Mouse (Mus musculus) lung, postnatal 0 days (tissue): ENCODE measurements at regions not wholly inside any gene's neighbourhood (a gene's known extent, or its start where the extent isn't known, plus 50 kb on each side); places are given as distances from the start of the nearest gene placed in this dataset.

Experiments
- ATAC-seq: fragments of 200-750 bp; cut with Nextera tagmentation; 2 replicates; pipeline ENCODE4 v1.8.0; 2017; ENCODE audit warnings: moderate library complexity
- DNase-seq: peaks from one replicate; pipeline ENCODE4 v3.0.0-alpha.2; 2016; ENCODE audit warnings: low spot score
- H3K27ac ChIP-seq: fragments of 300-500 bp; sonication (generic); 2 replicates; pipeline ENCODE4 v1.5.1; 2014; ENCODE audit warnings: antibody characterized with exemption, mild to moderate bottlenecking, low read length, mixed read lengths
- H3K27me3 ChIP-seq: fragments of 300-500 bp; sonication (generic); replicated peaks from 2 replicates; pipeline ENCODE4 v1.6.1; 2014; ENCODE audit warnings: low read length, mixed read lengths; ENCODE audit not compliant: insufficient read depth
- H3K36me3 ChIP-seq: fragments of 300-500 bp; sonication (generic); 2 replicates; pipeline ENCODE4 v1.6.1; 2014; ENCODE audit warnings: low read length, mixed read lengths; ENCODE audit not compliant: insufficient read depth
- H3K4me1 ChIP-seq: fragments of 300-500 bp; sonication (generic); 2 replicates; pipeline ENCODE4 v1.6.1; 2014; ENCODE audit warnings: antibody characterized with exemption, low read depth, low read length, mixed read lengths; ENCODE audit not compliant: insufficient read depth
- H3K4me2 ChIP-seq: fragments of 300-500 bp; sonication (generic); replicated peaks from 2 replicates; pipeline ENCODE4 v1.6.1; 2014; ENCODE audit warnings: low read depth, mild to moderate bottlenecking, low read length, moderate library complexity, mixed read lengths
- H3K4me3 ChIP-seq: fragments of 300-500 bp; sonication (generic); 2 replicates; pipeline ENCODE4 v1.5.1; 2014; ENCODE audit warnings: low read depth, low read length
- H3K9ac ChIP-seq: fragments of 300-500 bp; sonication (generic); replicated peaks from 2 replicates; pipeline ENCODE4 v1.6.1; 2014; ENCODE audit warnings: low read depth, mild to moderate bottlenecking
- H3K9me3 ChIP-seq: fragments of 300-500 bp; sonication (generic); 2 replicates; pipeline ENCODE4 v1.6.1; 2016; ENCODE audit warnings: low read length, mixed read lengths
- CTCF ChIP-seq: IDR thresholded peaks from 2 replicates; pipeline ENCODE4 v1.5.1; 2016; ENCODE audit warnings: antibody characterized with exemption, mild to moderate bottlenecking
- EP300 ChIP-seq: IDR thresholded peaks from 2 replicates; pipeline ENCODE4 v1.6.1; 2016; ENCODE audit warnings: antibody characterized with exemption, mild to moderate bottlenecking, control low read depth
- WGBS: fragments of 180-500 bp; shearing (Covaris S2); extraction: QIAGEN DNeasy Blood & Tissue Kit; methylation state at CpG from one replicate; pipeline ENCODE4 v1.1.7; 2014; 5-methylcytosine and 5-hydroxymethylcytosine counted together

- Histone ChIP-seq H3K36me3 (no peaks in the 10 kb centered on the region), H3K4me3 (no peak overlapping the region), H3K27ac (no peak overlapping the region), H3K9me3 (no peaks in the 10 kb centered on the region), H3K4me2 (no peak overlapping the region), H3K27me3 (no peaks in the 10 kb centered on the region), H3K9ac (no peak overlapping the region), H3K4me1 (no peaks in the 10 kb centered on the region)
- ATAC-seq (no peak), DNase-seq (no peak)
- no peak for TF ChIP-seq CTCF
- TF ChIP-seq EP300: no peak
- WGBS: 64% methylated on average over 3 of the region's 3 CpGs
These were observed 467.6 kb downstream of the Ppargc1a start for GRCm38 (mm10) chr5:51099902-51100301.

GRCm38 (mm10) chr5:51072674-51073468, 494.7 kb downstream of the Ppargc1a start:
- TF ChIP-seq CTCF (no peak), EP300 (peak; percentile 48)
- ATAC-seq: peak; percentile 91
- 43% methylated on average over 8 of the region's 8 CpGs for WGBS

GRCm38 (mm10) chr5:51072146-51072545, 495.4 kb downstream of the Ppargc1a start:
- no peaks in the 10 kb centered on the region for H3K4me1 ChIP-seq
- no peak overlapping the region for H3K9ac ChIP-seq
- no peaks in the 10 kb centered on the region for H3K36me3 ChIP-seq
- WGBS: 52% methylated on average over 2 of the region's 2 CpGs
- H3K4me3 ChIP-seq: no peak overlapping the region
- H3K4me2 ChIP-seq: no peak overlapping the region
- no peak for TF ChIP-seq EP300
- no peak for TF ChIP-seq CTCF
- H3K27me3 ChIP-seq: no peaks in the 10 kb centered on the region
- ATAC-seq: peak; percentile 70
- no peaks in the 10 kb centered on the region for H3K9me3 ChIP-seq
- no peak overlapping the region for H3K27ac ChIP-seq
- peak; percentile 67 for DNase-seq

More at GRCm38 (mm10) chr5:51072674-51073468, 494.7 kb downstream of the Ppargc1a start:
- no peak overlapping the region for H3K4me2 ChIP-seq
- H3K9me3 ChIP-seq: no peaks in the 10 kb centered on the region
- no peak overlapping the region for H3K9ac ChIP-seq
- no peaks in the 10 kb centered on the region for H3K27me3 ChIP-seq
- no peak overlapping the region for H3K4me3 ChIP-seq
- no peaks in the 10 kb centered on the region for H3K36me3 ChIP-seq
- DNase-seq: peak; percentile 79
- H3K27ac ChIP-seq: no peak overlapping the region
- no peaks in the 10 kb centered on the region for H3K4me1 ChIP-seq

- Histone ChIP-seq H3K4me3 (no peak overlapping the region), H3K4me2 (no peak overlapping the region), H3K9ac (no peak overlapping the region), H3K27me3 (no peaks in the 10 kb centered on the region), H3K36me3 (no peaks in the 10 kb centered on the region), H3K4me1 (no peaks in the 10 kb centered on the region), H3K9me3 (no peaks in the 10 kb centered on the region), H3K27ac (no peak overlapping the region)
- WGBS: 32% methylated on average over 1 of the region's 1 CpGs
- no peak for TF ChIP-seq EP300
- no peak for TF ChIP-seq CTCF
- ATAC-seq (no peak), DNase-seq (no peak)
These were observed 497.9 kb downstream of the Ppargc1a start for GRCm38 (mm10) chr5:51069668-51070067.

GRCm38 (mm10) chr5:51045872-51046271, 521.7 kb downstream of the Ppargc1a start:
- Histone ChIP-seq H3K9ac (no peak overlapping the region), H3K36me3 (no peaks in the 10 kb centered on the region), H3K27ac (no peak overlapping the region), H3K4me1 (no peaks in the 10 kb centered on the region), H3K4me2 (no peak overlapping the region), H3K27me3 (no peaks in the 10 kb centered on the region), H3K4me3 (no peak overlapping the region), H3K9me3 (no peaks in the 10 kb centered on the region)
- no peak for DNase-seq
- no peak for ATAC-seq
- WGBS: 66% methylated on average over 2 of the region's 2 CpGs
- no peak for TF ChIP-seq EP300
- TF ChIP-seq CTCF: no peak

- no peaks in the 10 kb centered on the region for H3K4me1 ChIP-seq
- no peaks in the 10 kb centered on the region for H3K9me3 ChIP-seq
- no peaks in the 10 kb centered on the region for H3K27me3 ChIP-seq
- no peak overlapping the region for H3K9ac ChIP-seq
- 69% methylated on average over 6 of the region's 6 CpGs for WGBS
- no peak for ATAC-seq
- H3K4me2 ChIP-seq: no peak overlapping the region
- no peak overlapping the region for H3K27ac ChIP-seq
- H3K36me3 ChIP-seq: no peaks in the 10 kb centered on the region
- no peak overlapping the region for H3K4me3 ChIP-seq
- TF ChIP-seq CTCF (no peak), EP300 (no peak)
- no peak for DNase-seq
These were observed 525.8 kb downstream of the Ppargc1a start for GRCm38 (mm10) chr5:51041541-51042217.
